Mouse (Mus musculus) heart, embryonic 13.5 days (tissue): ENCODE measurements around the gene Cactin. TPM values are rescaled to one million over a fixed set of nuclear protein-coding genes. Genes with fewer than 3 reads are reported as not detected.

ENCODE experiments used
- ATAC-seq: fragments of 200-750 bp; cut with Nextera tagmentation; 2 replicates; pipeline ENCODE4 v1.8.0; 2017; ENCODE audit warnings: moderate TSS enrichment; ENCODE audit not compliant: insufficient number of reproducible peaks, low FRiP score, low TSS enrichment; ENCODE audit errors: extremely low read depth
- H3K27ac ChIP-seq: fragments of 300-500 bp; sonication (generic); replicated peaks from 2 replicates; pipeline ENCODE4 v1.5.1; 2015; ENCODE audit warnings: moderate library complexity, mild to moderate bottlenecking, inconsistent platforms
- H3K27me3 ChIP-seq: fragments of 300-500 bp; sonication (generic); replicated peaks from 2 replicates; pipeline ENCODE4 v1.6.1; 2015; ENCODE audit warnings: mild to moderate bottlenecking, inconsistent platforms
- H3K36me3 ChIP-seq: fragments of 300-500 bp; sonication (generic); 2 replicates; pipeline ENCODE4 v1.6.1; 2015; ENCODE audit warnings: mild to moderate bottlenecking, inconsistent platforms
- H3K4me1 ChIP-seq: fragments of 300-500 bp; sonication (generic); 2 replicates; pipeline ENCODE4 v1.6.1; 2015; ENCODE audit warnings: inconsistent platforms
- H3K4me2 ChIP-seq: fragments of 300-500 bp; sonication (generic); 2 replicates; pipeline ENCODE4 v1.6.1; 2015; ENCODE audit warnings: inconsistent platforms, mild to moderate bottlenecking, moderate library complexity
- H3K4me3 ChIP-seq: fragments of 300-500 bp; sonication (generic); 2 replicates; pipeline ENCODE4 v1.5.1; 2015; ENCODE audit warnings: moderate library complexity, mild to moderate bottlenecking, inconsistent platforms
- H3K9ac ChIP-seq: fragments of 300-500 bp; sonication (generic); 2 replicates; pipeline ENCODE4 v1.6.1; 2015; ENCODE audit warnings: inconsistent platforms, mild to moderate bottlenecking, moderate library complexity
- H3K9me3 ChIP-seq: fragments of 300-500 bp; sonication (generic); 2 replicates; pipeline ENCODE4 v1.6.1; 2016; ENCODE audit warnings: inconsistent platforms
- WGBS: fragments of 180-500 bp; shearing (Covaris S2); methylation state at CpG from one replicate; pipeline ENCODE4 v1.1.7; 2015; ENCODE audit warnings: mixed read lengths; 5-methylcytosine and 5-hydroxymethylcytosine counted together
- polyA plus RNA-seq: library from polyadenylated mRNA; unstranded; fragments of >200 nt; fragmentation: Nextera tagmentation; extraction: Ambion mirVana; gene quantifications from 2 replicates; pipeline ENCODE4 v1.2.1, GENCODE M21; 2015

Cactin gene
- 25.6 and 28.2 TPM in 2 replicates for polyA plus RNA-seq

DNA sequence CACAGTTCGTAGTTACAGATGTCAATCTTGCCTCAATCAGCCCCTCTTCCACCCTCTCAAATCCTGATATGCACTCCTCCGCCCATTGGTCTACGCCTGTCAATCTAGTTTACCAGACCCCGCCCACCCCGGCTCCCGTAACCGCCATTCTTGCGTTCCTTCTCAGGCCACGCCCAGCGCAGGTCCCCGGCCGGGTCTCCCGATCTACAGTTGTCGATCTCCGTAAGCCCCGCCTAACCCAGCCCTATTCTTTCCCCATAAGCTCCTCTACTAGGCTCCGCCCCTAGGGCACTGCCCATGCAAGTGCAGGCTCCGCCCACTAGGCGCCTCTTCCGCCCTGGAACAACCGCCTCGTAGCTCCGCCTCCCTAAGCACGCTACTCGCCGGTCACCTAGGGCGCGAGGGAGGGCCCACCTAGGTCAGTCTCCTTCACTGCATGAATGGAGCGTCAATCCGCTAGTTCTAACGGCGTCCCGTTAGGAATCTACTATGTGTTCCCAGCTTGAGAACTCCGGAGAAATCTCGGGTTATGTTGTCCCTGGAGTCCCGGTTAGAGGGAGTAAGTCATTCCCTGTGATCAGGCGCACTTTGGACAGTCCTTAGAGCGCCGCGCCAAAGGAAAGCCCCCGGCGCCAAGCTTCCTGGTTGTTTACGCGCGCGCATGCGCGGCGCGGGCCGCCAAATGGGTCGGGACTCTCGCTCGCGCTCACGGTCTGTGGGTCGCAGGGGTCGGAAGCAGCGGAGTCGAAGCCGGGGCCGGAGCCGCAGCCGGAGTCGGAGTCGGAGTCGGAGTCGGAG is at the start of gene Cactin:
TSS of gene Cactin (plus strand) at position 554 of the 798 bp plus-strand sequence.
- Histone ChIP-seq H3K27ac (peak within 1 kb of the TSS; percentile 89), H3K4me3 (peak within 1 kb of the TSS; percentile 99), H3K4me2 (peak within 1 kb of the TSS; percentile 94), H3K4me1 (peaks cover 52% of the 10 kb centered on the region), H3K36me3 (peaks cover 58% of the 10 kb centered on the region), H3K9me3 (no peaks in the 10 kb centered on the region), H3K27me3 (no peaks in the 10 kb centered on the region), H3K9ac (peak within 1 kb of the TSS; percentile 96)
- WGBS = under 1% methylated on average over 68 of the region's 68 CpGs
- peak; percentile 88 for ATAC-seq

GRCm38 (mm10) chr10:81272356-81272755 is 48.5 kb upstream of the Cactin start:
- Histone ChIP-seq H3K4me3 (no peak overlapping the region), H3K4me1 (peaks cover 14% of the 10 kb centered on the region), H3K9me3 (no peaks in the 10 kb centered on the region), H3K4me2 (no peak overlapping the region), H3K36me3 (peaks cover 50% of the 10 kb centered on the region), H3K27me3 (peaks cover 5% of the 10 kb centered on the region), H3K9ac (no peak overlapping the region), H3K27ac (no peak overlapping the region)
- no peak for ATAC-seq
- 93% methylated on average over 21 of the region's 21 CpGs for WGBS

GRCm38 (mm10) chr10:81273842-81274241 is 47.1 kb upstream of the Cactin start:
- ATAC-seq = no peak
- no peak overlapping the region for H3K27ac ChIP-seq
- H3K9me3 ChIP-seq = no peaks in the 10 kb centered on the region
- peaks cover 19% of the 10 kb centered on the region for H3K27me3 ChIP-seq
- H3K4me3 ChIP-seq = no peak overlapping the region
- no peak overlapping the region for H3K4me2 ChIP-seq
- peaks cover 6% of the 10 kb centered on the region for H3K4me1 ChIP-seq
- H3K9ac ChIP-seq = no peak overlapping the region
- H3K36me3 ChIP-seq = peaks cover 50% of the 10 kb centered on the region
- WGBS = 91% methylated on average over 19 of the region's 19 CpGs

DNA sequence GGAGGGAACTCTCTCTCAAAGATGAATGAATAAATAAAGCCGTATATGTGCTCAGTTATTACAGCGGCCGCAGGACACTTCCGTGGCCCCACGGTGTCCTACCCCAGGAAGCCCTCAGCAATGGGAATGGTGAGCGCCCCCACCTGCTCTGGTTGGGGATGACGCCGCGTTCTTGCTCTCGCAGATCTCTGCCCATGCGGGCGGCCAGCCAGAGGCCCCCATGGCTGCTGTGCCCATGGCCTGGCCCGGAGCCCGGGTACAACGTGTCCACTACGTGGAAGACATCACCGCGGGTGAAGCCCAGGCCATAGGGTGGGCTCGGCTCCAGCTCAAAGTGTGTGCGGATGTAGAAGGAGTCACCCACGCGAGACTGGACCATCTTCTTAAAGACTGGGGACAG is 43.2 kb upstream of the Cactin start:
- H3K36me3 ChIP-seq = peaks cover 15% of the 10 kb centered on the region
- H3K27ac ChIP-seq = no peak overlapping the region
- H3K4me1 ChIP-seq = peaks cover 7% of the 10 kb centered on the region
- H3K4me3 ChIP-seq = no peak overlapping the region
- no peak overlapping the region for H3K4me2 ChIP-seq
- WGBS = 65% methylated on average over 22 of the region's 22 CpGs
- no peaks in the 10 kb centered on the region for H3K9me3 ChIP-seq
- no peak for ATAC-seq
- no peak overlapping the region for H3K9ac ChIP-seq
- H3K27me3 ChIP-seq = peaks cover 56% of the 10 kb centered on the region

GRCm38 (mm10) chr10:81279496-81279895 is 41.4 kb upstream of the Cactin start:
- Histone ChIP-seq H3K27me3 (peaks cover 74% of the 10 kb centered on the region), H3K27ac (no peak overlapping the region), H3K4me2 (peak overlapping the region; percentile 41), H3K36me3 (no peaks in the 10 kb centered on the region), H3K9me3 (no peaks in the 10 kb centered on the region), H3K4me3 (peak overlapping the region; percentile 4; the same call in 1 of the 2 replicates), H3K9ac (peak overlapping the region; percentile 52; the same call in 1 of the 2 replicates), H3K4me1 (peaks cover 7% of the 10 kb centered on the region)
- ATAC-seq = no peak
- 26% methylated on average over 10 of the region's 10 CpGs for WGBS

DNA sequence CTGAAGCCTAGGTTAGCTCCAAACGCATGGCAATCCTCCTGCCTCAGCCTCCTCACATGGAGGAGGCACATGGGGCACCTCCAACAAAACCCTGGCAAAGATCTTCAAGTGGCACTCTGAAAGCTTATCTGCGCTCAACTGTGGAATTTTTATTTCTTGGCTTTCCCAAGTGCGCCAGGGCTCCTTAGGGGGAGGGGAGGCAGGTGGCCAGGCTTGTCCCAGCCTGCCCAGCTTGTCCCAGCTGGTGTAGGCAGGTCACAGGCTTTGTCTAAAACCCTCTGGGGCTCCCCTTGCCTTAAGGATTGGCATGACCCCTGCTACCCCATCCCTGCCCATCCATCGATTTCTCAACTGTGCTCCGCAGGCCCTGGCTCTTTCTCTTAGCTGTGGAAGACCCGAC is 36.7 kb upstream of the Cactin start:
- Histone ChIP-seq H3K9ac (no peak overlapping the region), H3K9me3 (no peaks in the 10 kb centered on the region), H3K27ac (no peak overlapping the region), H3K4me1 (peaks cover 15% of the 10 kb centered on the region), H3K27me3 (peaks cover 82% of the 10 kb centered on the region), H3K4me3 (no peak overlapping the region), H3K4me2 (no peak overlapping the region), H3K36me3 (no peaks in the 10 kb centered on the region)
- WGBS = 50% methylated on average over 6 of the region's 6 CpGs
- no peak for ATAC-seq

- WGBS = 9% methylated on average over 17 of the region's 17 CpGs
- Histone ChIP-seq H3K4me1 (peaks cover 13% of the 10 kb centered on the region), H3K9ac (no peak overlapping the region), H3K4me3 (peak overlapping the region; percentile 51), H3K4me2 (peak overlapping the region; percentile 77), H3K27ac (no peak overlapping the region), H3K9me3 (no peaks in the 10 kb centered on the region), H3K36me3 (no peaks in the 10 kb centered on the region), H3K27me3 (peaks cover 81% of the 10 kb centered on the region)
- ATAC-seq = no peak
Measured at GRCm38 (mm10) chr10:81284719-81285118, 36.2 kb upstream of the Cactin start.

- Histone ChIP-seq H3K4me3 (peak overlapping the region; percentile 51), H3K36me3 (no peaks in the 10 kb centered on the region), H3K9ac (peak overlapping the region; percentile 76), H3K9me3 (no peaks in the 10 kb centered on the region), H3K27ac (no peak overlapping the region), H3K4me2 (peak overlapping the region; percentile 77), H3K4me1 (peaks cover 17% of the 10 kb centered on the region), H3K27me3 (peaks cover 81% of the 10 kb centered on the region)
- peak; percentile 77 for ATAC-seq
- WGBS = 1% methylated on average over 53 of the region's 54 CpGs
Measured at GRCm38 (mm10) chr10:81285694-81286450, 35.0 kb upstream of the Cactin start.

- H3K4me3 ChIP-seq = no peak overlapping the region
- H3K9ac ChIP-seq = no peak overlapping the region
- no peaks in the 10 kb centered on the region for H3K9me3 ChIP-seq
- no peak for ATAC-seq
- H3K4me1 ChIP-seq = peaks cover 23% of the 10 kb centered on the region
- WGBS = 42% methylated on average over 6 of the region's 6 CpGs
- no peak overlapping the region; the same call in 1 of the 2 replicates for H3K4me2 ChIP-seq
- H3K27me3 ChIP-seq = peaks cover 81% of the 10 kb centered on the region
- no peak overlapping the region for H3K27ac ChIP-seq
- H3K36me3 ChIP-seq = no peaks in the 10 kb centered on the region
Measured at GRCm38 (mm10) chr10:81286586-81286985, 34.3 kb upstream of the Cactin start.

GRCm38 (mm10) chr10:81287513-81288157 is 33.3 kb upstream of the Cactin start:
- H3K27ac ChIP-seq = no peak overlapping the region
- no peak overlapping the region for H3K4me3 ChIP-seq
- H3K27me3 ChIP-seq = peaks cover 74% of the 10 kb centered on the region
- WGBS = 52% methylated on average over 8 of the region's 8 CpGs
- no peak for ATAC-seq
- H3K36me3 ChIP-seq = no peaks in the 10 kb centered on the region
- H3K4me1 ChIP-seq = peaks cover 23% of the 10 kb centered on the region
- no peaks in the 10 kb centered on the region for H3K9me3 ChIP-seq
- no peak overlapping the region for H3K4me2 ChIP-seq
- H3K9ac ChIP-seq = no peak overlapping the region

GRCm38 (mm10) chr10:81288601-81289000 is 32.3 kb upstream of the Cactin start:
- no peaks in the 10 kb centered on the region for H3K36me3 ChIP-seq
- no peak overlapping the region for H3K4me3 ChIP-seq
- no peak overlapping the region for H3K27ac ChIP-seq
- peaks cover 25% of the 10 kb centered on the region for H3K4me1 ChIP-seq
- H3K27me3 ChIP-seq = peaks cover 65% of the 10 kb centered on the region
- no peak for ATAC-seq
- no peaks in the 10 kb centered on the region for H3K9me3 ChIP-seq
- WGBS = 22% methylated on average over 6 of the region's 6 CpGs
- H3K4me2 ChIP-seq = no peak overlapping the region
- H3K9ac ChIP-seq = no peak overlapping the region
